Mouse (Mus musculus) natural killer cell, adult 2 months (primary cell): ENCODE measurements around the gene Tfap2a.

Experiments used
- DNase-seq, 2 experiments: peaks; one replicate each; pipeline ENCODE4 v3.0.0; 2022; ENCODE audit warnings: low spot score in 2 of 2

The Tfap2a gene

GRCm38 (mm10) chr13:40711661-40712525 is 26.3 kb downstream of the Tfap2a start:
- no peak for DNase-seq

GRCm38 (mm10) chr13:40710062-40710342 is 28.2 kb downstream of the Tfap2a start:
- DNase-seq, result no peak

GRCm38 (mm10) chr13:40709321-40710061 is 28.7 kb downstream of the Tfap2a start:
- DNase-seq, result no peak

- DNase-seq, result no peak
Observed at GRCm38 (mm10) chr13:40708913-40709312, 29.3 kb downstream of the Tfap2a start.

- DNase-seq, result no peak
Observed at GRCm38 (mm10) chr13:40708271-40708670, 29.9 kb downstream of the Tfap2a start.

- no peak for DNase-seq
Observed at GRCm38 (mm10) chr13:40707646-40708045, 30.5 kb downstream of the Tfap2a start.

GRCm38 (mm10) chr13:40706612-40707011 is 31.6 kb downstream of the Tfap2a start:
- DNase-seq, result no peak

- no peak for DNase-seq
Observed at GRCm38 (mm10) chr13:40705821-40706425, 32.3 kb downstream of the Tfap2a start.

- DNase-seq, result no peak
Observed at GRCm38 (mm10) chr13:40704864-40705455, 33.2 kb downstream of the Tfap2a start.

- no peak for DNase-seq
Observed at GRCm38 (mm10) chr13:40703982-40704501, 34.1 kb downstream of the Tfap2a start.

GRCm38 (mm10) chr13:40703123-40703797 is 34.9 kb downstream of the Tfap2a start:
- DNase-seq, result no peak

GRCm38 (mm10) chr13:40702361-40703122 is 35.6 kb downstream of the Tfap2a start:
- DNase-seq, result no peak

- DNase-seq, result no peak
Observed at GRCm38 (mm10) chr13:40701691-40702090, 36.5 kb downstream of the Tfap2a start.

- DNase-seq, result no peak
Observed at GRCm38 (mm10) chr13:40685790-40686189, 52.4 kb downstream of the Tfap2a start.

GRCm38 (mm10) chr13:40676730-40677129 is 61.4 kb downstream of the Tfap2a start:
- DNase-seq, result no peak
